Mouse (Mus musculus) stomach, postnatal 0 days (tissue): ENCODE measurements around the gene Eya4.

Source experiments
- CTCF ChIP-seq: IDR thresholded peaks from 2 replicates; pipeline ENCODE4 v1.5.1; 2016; ENCODE audit warnings: antibody characterized with exemption, low read depth, mild to moderate bottlenecking, moderate library complexity
- EP300 ChIP-seq: optimal IDR thresholded peaks from 2 replicates; pipeline ENCODE3; 2016; ENCODE audit warnings: antibody characterized with exemption

DNA sequence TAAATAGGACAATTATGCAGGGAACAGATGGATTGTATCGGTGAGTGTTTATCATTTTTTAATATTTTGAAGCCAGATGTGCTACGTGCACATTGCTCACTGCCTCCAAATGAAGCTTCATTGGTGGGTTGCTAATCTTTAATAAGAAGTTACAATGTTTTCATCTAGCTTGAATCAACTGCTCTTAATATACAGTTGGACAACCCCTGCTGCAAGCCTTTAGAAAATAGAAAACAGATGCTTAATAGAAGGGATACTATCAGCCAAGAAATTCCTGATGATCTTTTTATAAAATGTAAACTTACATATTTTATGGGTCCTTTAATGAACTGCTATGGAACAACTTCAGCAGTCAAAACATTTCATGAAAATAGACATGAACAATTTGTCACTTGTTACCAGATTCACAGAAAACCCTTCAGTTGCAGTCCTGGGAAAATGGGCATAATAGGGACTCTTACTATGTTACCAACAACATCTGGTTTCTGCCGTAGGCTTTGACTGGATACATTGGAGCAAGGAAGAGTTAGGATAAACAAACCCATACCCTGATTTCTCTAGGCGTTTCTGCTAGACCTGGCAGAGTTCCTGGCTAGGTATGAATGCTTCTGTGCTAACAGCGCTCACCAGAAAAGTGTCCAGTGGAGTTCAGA is 290.4 kb downstream of the Eya4 start:
- TF ChIP-seq CTCF = no peak
- peak; percentile 48 for TF ChIP-seq EP300
